Mouse (Mus musculus) heart, embryonic 11.5 days (tissue): Measurements from ENCODE around the gene Gm9999. TPM values are rescaled to one million over a fixed set of nuclear protein-coding genes. Genes with fewer than 3 reads are reported as not detected.

Experiments
- ATAC-seq: fragments of 200-750 bp; cut with Nextera tagmentation; replicated peaks from 2 replicates; pipeline ENCODE4 v1.8.0; 2017; ENCODE audit warnings: moderate library complexity; ENCODE audit not compliant: insufficient number of reproducible peaks, low FRiP score, low TSS enrichment
- H3K27ac ChIP-seq: fragments of 300-500 bp; sonication (generic); 2 replicates; pipeline ENCODE4 v1.5.1; 2014; ENCODE audit warnings: mild to moderate bottlenecking, low read depth, low read length
- H3K27me3 ChIP-seq: fragments of 300-500 bp; sonication (generic); 2 replicates; pipeline ENCODE4 v1.6.1; 2014; ENCODE audit warnings: mild to moderate bottlenecking, low read length, mixed read lengths; ENCODE audit not compliant: control insufficient read depth, insufficient read depth
- H3K36me3 ChIP-seq: fragments of 300-500 bp; sonication (generic); 2 replicates; pipeline ENCODE4 v1.6.1; 2014; ENCODE audit warnings: mild to moderate bottlenecking, low read length, moderate library complexity, mixed read lengths; ENCODE audit not compliant: control insufficient read depth, insufficient read depth
- H3K4me1 ChIP-seq: fragments of 300-500 bp; sonication (generic); 2 replicates; pipeline ENCODE4 v1.6.1; 2014; ENCODE audit warnings: low read length; ENCODE audit not compliant: control insufficient read depth, insufficient read depth
- H3K4me2 ChIP-seq: fragments of 300-500 bp; sonication (generic); 2 replicates; pipeline ENCODE4 v1.6.1; 2014; ENCODE audit warnings: mild to moderate bottlenecking, moderate library complexity
- H3K4me3 ChIP-seq: fragments of 300-500 bp; sonication (generic); 2 replicates; pipeline ENCODE4 v1.5.1; 2014; ENCODE audit warnings: low read depth, low read length
- H3K9ac ChIP-seq: fragments of 300-500 bp; sonication (generic); 2 replicates; pipeline ENCODE4 v1.6.1; 2014; ENCODE audit warnings: mild to moderate bottlenecking, low read depth, low read length, moderate library complexity
- H3K9me3 ChIP-seq: fragments of 300-500 bp; sonication (generic); replicated peaks from 2 replicates; pipeline ENCODE4 v1.6.1; 2016; ENCODE audit warnings: low read length; ENCODE audit not compliant: control insufficient read depth
- WGBS: fragments of 180-500 bp; shearing (Covaris S2); extraction: QIAGEN DNeasy Blood & Tissue Kit; methylation state at CpG from one replicate; pipeline ENCODE4 v1.1.7; 2014; ENCODE audit not compliant: insufficient replicate concordance; 5-methylcytosine and 5-hydroxymethylcytosine counted together
- polyA plus RNA-seq: library from polyadenylated mRNA; unstranded; fragments of >200 nt; fragmentation: Nextera tagmentation; extraction: Ambion mirVana; gene quantifications from 2 replicates; pipeline ENCODE4 v1.2.1, GENCODE M21; 2014

Gene Gm9999
- polyA plus RNA-seq, 1 experiment from 2014 or later: not detected

GRCm38 (mm10) chr7:47015390-47016065, 32.1 kb downstream of the Gm9999 start:
- Histone ChIP-seq H3K4me3 (no peak overlapping the region), H3K27me3 (no peaks in the 10 kb centered on the region), H3K9me3 (no peaks in the 10 kb centered on the region), H3K27ac (peak overlapping the region; percentile 74), H3K36me3 (no peaks in the 10 kb centered on the region), H3K4me2 (peak overlapping the region; percentile 42), H3K4me1 (peaks cover 15% of the 10 kb centered on the region), H3K9ac (peak overlapping the region; percentile 43)
- 5% methylated on average over 6 of the region's 6 CpGs for WGBS
- peak; percentile 97 for ATAC-seq

DNA sequence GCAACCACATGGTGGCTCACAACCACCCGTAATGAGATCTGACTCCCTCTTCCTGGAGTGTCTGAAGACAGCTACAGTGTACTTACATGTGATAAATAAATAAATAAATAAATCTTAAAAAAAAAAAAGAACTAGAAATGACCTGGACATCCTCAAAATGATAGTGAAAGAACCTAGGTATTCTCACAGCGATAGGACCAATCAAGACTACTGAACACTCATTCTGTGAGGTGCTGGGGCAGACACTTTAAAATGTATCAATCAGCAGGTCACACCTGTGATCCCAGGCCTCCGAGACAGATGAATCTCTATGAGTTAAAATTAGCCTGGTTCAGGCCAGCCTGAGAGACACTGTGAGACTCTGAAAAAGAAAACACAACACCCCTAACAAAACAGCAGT, 33.2 kb downstream of the Gm9999 start:
- Histone ChIP-seq H3K4me3 (no peak overlapping the region), H3K36me3 (no peaks in the 10 kb centered on the region), H3K4me1 (peaks cover 15% of the 10 kb centered on the region), H3K4me2 (no peak overlapping the region), H3K27me3 (no peaks in the 10 kb centered on the region), H3K9ac (no peak overlapping the region), H3K27ac (no peak overlapping the region), H3K9me3 (no peaks in the 10 kb centered on the region)
- no peak for ATAC-seq
- 72% methylated on average over 3 of the region's 3 CpGs for WGBS

DNA sequence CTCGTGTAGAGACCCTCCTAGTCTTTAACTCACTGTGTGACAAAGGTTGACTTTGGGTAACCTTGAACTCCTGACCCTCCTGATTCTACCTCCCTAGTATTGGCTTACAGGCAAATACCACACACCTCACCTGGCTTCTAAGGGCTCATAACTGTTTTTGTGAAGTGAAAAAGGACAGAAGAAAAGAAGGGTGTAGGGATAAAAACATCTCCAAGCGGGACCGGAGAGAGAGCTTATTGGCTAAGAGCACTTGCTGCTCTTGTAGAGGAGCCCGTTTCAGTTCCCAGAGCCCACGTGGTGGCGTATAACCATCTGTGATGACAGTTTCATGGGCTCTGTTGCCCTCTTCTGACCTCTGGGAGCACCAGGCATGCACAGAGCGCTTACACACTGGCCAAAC, 33.8 kb downstream of the Gm9999 start:
- Histone ChIP-seq H3K9me3 (no peaks in the 10 kb centered on the region), H3K4me3 (no peak overlapping the region), H3K4me2 (no peak overlapping the region), H3K9ac (no peak overlapping the region), H3K4me1 (peaks cover 15% of the 10 kb centered on the region), H3K36me3 (no peaks in the 10 kb centered on the region), H3K27ac (no peak overlapping the region), H3K27me3 (no peaks in the 10 kb centered on the region)
- no peak for ATAC-seq
- WGBS: 71% methylated on average over 7 of the region's 7 CpGs

GRCm38 (mm10) chr7:47019641-47020040, 36.3 kb downstream of the Gm9999 start:
- no peak overlapping the region for H3K9ac ChIP-seq
- H3K27ac ChIP-seq: no peak overlapping the region
- H3K4me1 ChIP-seq: peaks cover 8% of the 10 kb centered on the region
- no peaks in the 10 kb centered on the region for H3K27me3 ChIP-seq
- no peak for ATAC-seq
- no peak overlapping the region for H3K4me2 ChIP-seq
- H3K9me3 ChIP-seq: no peaks in the 10 kb centered on the region
- H3K36me3 ChIP-seq: no peaks in the 10 kb centered on the region
- WGBS: 69% methylated on average over 5 of the region's 5 CpGs
- H3K4me3 ChIP-seq: no peak overlapping the region

DNA sequence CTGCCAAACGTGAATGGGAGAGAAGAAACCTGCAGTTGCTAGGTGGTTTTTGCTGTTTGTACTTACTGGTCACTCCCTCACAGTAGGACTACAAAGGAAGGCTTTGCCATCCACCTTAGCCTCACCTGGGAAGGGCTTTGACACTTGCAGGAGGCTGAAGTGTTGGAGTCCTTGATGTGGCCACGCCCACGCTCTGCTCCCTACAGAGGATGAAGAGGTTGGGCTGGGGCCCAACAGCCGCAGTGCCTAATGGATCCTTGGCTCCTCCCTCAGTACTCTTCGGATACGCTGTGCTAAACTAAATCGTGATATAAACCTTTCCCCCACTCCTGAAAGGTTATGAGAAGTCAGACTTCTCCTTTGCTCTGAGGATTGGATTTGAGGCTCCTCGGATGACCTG, 37.6 kb downstream of the Gm9999 start:
- H3K4me2 ChIP-seq: no peak overlapping the region
- ATAC-seq: no peak
- H3K4me3 ChIP-seq: no peak overlapping the region

DNA sequence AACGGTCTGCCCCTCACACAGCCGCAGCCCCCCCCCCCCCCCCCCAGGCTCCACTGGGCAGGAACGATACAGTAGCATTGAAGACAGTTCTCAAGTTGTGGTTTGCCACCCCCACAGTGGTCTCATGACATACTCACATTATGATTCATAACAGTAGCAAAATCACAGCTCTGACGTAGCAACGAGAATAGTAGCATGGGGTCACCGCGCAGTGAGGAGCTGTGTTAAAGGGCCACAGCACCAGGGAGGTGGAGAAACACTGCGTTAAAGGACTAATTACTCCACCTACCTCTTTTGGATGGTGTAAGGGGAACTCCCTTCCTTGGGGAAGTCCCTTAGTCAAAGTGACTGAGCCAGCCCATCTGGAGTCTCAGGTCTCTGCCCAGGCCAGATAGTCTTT, 39.1 kb downstream of the Gm9999 start:
- no peak for ATAC-seq
- no peak overlapping the region for H3K9ac ChIP-seq

More for the DNA sequence above, 37.6 kb downstream of the Gm9999 start:
- WGBS: 7% methylated on average over 8 of the region's 8 CpGs
- Histone ChIP-seq H3K36me3 (no peaks in the 10 kb centered on the region), H3K4me1 (no peaks in the 10 kb centered on the region), H3K27me3 (no peaks in the 10 kb centered on the region), H3K9ac (no peak overlapping the region), H3K27ac (no peak overlapping the region), H3K9me3 (no peaks in the 10 kb centered on the region)

GRCm38 (mm10) chr7:47023530-47023929, 40.1 kb downstream of the Gm9999 start:
- Histone ChIP-seq H3K4me3 (no peak overlapping the region), H3K4me2 (no peak overlapping the region), H3K27ac (no peak overlapping the region), H3K36me3 (no peaks in the 10 kb centered on the region), H3K27me3 (no peaks in the 10 kb centered on the region), H3K4me1 (no peaks in the 10 kb centered on the region), H3K9me3 (no peaks in the 10 kb centered on the region), H3K9ac (no peak overlapping the region)
- WGBS: 12% methylated on average over 6 of the region's 6 CpGs
- no peak for ATAC-seq

More for the DNA sequence above, 39.1 kb downstream of the Gm9999 start:
- Histone ChIP-seq H3K4me2 (no peak overlapping the region), H3K9me3 (no peaks in the 10 kb centered on the region), H3K4me3 (no peak overlapping the region), H3K36me3 (no peaks in the 10 kb centered on the region), H3K27me3 (no peaks in the 10 kb centered on the region), H3K4me1 (no peaks in the 10 kb centered on the region), H3K27ac (no peak overlapping the region)
- 57% methylated on average over 8 of the region's 8 CpGs for WGBS

DNA sequence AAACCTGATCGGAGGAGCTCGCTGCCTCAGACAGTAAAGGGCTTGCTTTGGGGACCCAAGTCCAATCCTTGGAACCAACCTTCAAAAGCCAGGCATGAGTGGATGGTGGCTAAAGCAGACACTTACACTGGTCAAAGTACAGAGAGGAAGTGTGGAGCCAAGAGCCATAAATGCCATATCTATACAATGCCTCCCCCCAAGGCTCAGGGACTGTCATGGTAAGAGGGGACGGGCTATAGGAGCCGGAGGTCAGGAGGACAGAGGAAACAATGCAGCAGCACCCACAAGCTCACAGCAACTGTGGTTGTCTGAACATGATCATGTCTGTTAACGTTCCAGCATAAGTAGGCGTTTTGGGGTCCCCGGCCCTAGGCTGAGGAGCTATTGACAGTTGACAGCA, 41.1 kb downstream of the Gm9999 start:
- Histone ChIP-seq H3K4me3 (no peak overlapping the region), H3K9ac (no peak overlapping the region), H3K4me2 (no peak overlapping the region), H3K9me3 (no peaks in the 10 kb centered on the region), H3K36me3 (no peaks in the 10 kb centered on the region), H3K27ac (no peak overlapping the region), H3K27me3 (no peaks in the 10 kb centered on the region), H3K4me1 (no peaks in the 10 kb centered on the region)
- 85% methylated on average over 7 of the region's 7 CpGs for WGBS
- no peak for ATAC-seq

DNA sequence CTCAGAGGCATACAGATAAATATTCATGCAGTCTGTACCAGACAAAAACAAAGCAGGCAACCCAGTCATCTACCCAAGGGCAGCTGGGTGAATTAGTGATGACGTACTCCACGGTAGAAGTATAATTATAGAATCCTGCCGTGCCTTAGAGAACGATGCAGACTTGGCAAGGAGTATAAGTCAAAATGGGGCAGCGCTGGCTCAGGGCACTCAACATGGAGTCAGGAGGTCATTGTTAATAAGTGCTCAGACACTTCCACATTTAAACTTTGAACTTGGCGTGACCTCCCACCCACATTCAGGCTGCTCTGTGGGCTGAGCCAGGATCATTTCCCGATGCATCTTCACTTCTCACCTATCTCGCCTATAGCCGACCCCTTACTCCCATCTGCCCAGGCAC, 42.0 kb downstream of the Gm9999 start:
- H3K27me3 ChIP-seq: no peaks in the 10 kb centered on the region
- WGBS: 69% methylated on average over 9 of the region's 9 CpGs
- no peak for ATAC-seq
- no peak overlapping the region for H3K4me3 ChIP-seq
- no peaks in the 10 kb centered on the region for H3K36me3 ChIP-seq
- no peaks in the 10 kb centered on the region for H3K4me1 ChIP-seq
- H3K27ac ChIP-seq: no peak overlapping the region
- H3K9me3 ChIP-seq: no peaks in the 10 kb centered on the region
- no peak overlapping the region for H3K9ac ChIP-seq
- no peak overlapping the region for H3K4me2 ChIP-seq
